Mouse (Mus musculus): ENCODE results near the gene Camp.
"Not testable (repeated sequence)": the region's sequence is repeated elsewhere in the genome, so short reads cannot be mapped to it uniquely, and the experiment has no call there.

Gene Camp

DNA sequence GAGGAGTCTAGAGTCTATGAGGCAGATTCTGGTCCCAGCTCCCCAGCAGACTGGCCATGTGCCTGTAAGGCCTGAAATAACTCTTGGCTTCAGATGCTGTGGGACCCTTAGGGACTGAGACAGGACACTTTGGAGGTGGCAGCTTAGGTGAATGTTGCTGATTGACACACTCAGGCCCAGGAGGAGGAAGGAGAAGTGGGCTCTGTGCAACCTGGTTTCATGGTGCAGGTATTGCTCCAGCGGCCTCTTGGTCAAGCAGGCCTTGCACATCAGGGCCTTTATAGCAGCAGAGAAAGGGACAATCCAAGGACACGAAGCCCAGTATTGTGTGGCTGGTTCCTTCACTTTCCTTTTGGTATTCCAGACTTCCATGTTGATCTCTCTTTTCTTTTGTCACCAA, 4.9 kb upstream of the Camp start:
- CTCF ChIA-PET = interaction anchor here (0.6 kb wide), 1 partner anchor 793 kb away, joined by 3 read pairs; no protein-coding TSS in a partner anchor

DNA sequence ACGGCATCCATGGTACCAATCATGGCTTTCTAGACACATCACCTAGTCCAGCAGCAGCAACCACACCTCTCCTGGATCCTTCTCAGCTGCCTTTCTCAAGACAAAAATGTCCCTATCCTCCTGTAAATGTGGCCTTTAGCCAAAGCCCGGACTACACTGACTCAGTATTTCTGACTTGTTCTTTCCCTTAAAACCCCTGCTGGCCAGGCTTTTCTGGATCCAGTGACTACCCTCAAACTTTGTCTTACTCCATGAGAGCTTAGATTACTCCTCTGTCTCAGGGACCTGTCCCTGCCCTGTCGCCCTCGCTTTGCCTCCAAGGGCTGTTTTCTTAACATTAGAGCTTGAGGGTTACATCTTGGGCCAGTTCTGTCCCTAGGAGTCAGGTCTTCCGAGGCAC, 682 bp upstream of the Camp start:
- CTCF ChIA-PET = no interaction called here

DNA sequence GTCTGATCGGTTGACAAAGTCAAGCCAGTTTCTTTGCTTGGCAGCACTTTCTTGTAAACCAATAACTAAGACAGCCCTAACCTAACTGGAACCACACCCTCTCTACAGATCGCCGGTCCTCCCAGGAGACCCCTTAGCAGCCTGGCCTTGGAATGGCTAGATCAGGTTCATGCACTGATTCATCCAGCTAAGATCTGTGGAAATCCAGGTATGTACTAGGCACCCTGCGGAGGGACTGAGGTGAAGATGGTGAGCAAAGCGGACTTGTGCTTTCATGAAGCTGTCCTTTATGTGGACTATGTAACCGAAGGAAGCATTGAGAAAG, 16.4 kb downstream of the Camp start:
- CTCF ChIA-PET = no interaction called here

DNA sequence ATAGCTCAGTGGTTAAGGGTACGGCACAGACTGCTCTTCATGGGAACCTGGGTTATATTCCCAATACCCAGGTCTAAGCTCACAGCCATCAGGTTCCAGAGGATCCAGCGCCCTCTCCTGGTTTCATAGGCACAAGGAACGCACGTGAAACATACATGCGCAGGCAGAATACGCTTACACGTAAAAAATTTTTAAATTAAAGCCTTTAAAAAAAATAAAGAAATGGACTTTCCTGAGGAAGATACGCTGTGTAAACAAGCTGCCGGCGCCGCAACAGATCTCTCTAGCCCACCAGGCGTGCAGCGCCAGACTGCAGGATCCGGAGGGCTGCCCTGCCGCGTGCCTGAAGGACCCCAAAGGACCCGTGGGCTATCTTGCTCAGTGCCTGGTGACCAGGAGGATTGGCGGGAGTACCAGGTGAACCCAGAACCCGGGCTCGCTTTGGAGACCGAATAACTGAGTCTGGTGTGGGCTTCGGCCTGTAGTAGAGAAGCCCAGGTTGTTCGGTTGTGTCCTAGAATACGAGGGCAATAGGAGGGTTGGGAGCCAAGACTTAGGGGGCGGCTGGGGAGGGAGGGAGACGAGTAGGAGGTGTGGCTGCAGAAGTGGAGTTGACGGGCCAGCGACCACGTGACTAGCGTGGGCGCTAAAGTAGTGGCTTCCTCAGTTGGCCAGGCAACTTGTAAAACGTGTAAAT, 16.9 kb downstream of the Camp start, which contains the start of gene Nme6:
Nme6 (plus strand) TSS at position 359 of the 697 bp plus-strand sequence.
- CTCF ChIA-PET = interaction anchor here (0.7 kb wide), 2 partner anchors 19 to 1473 kb away, joined by 3 read pairs; no protein-coding TSS in a partner anchor

DNA sequence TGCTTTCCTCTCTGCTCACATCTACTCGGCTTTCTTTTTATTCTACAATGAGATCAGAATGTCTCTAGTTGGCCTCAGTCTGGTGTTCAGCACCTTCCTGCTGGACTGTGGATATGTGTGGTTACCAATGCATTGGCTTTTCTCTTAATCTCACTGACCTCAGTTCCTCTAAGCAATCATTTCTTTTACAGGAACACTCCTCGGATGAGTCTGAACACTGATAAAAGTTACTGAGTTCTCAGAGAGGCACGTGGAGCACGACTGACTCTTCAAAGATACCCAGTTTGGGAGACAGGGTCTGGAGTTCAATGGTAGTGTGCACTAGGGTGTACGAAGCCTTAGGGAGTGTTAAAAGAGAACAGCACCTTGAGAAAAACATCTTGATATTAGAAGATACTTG, 23.2 kb downstream of the Camp start:
- CTCF ChIA-PET = no interaction called here

DNA sequence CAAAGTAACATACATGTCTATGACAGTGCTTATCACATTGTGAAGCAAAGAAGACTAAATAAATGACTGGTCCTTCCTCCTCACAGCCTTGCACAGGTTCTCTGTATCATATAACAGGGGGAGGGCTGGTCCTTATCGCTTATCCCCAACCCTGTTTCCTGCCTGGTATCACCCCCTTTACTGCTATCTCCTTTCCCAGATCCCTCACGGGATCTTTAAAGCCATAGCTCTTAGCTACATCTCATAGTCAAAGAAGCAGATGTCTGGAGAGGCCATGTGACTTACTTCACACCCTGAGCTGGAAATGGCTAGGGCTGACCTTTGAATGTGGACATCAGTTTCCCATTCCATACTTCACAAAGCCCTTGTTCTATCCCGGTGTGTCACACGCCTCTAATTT, 23.7 kb downstream of the Camp start:
- CTCF ChIA-PET = no interaction called here

DNA sequence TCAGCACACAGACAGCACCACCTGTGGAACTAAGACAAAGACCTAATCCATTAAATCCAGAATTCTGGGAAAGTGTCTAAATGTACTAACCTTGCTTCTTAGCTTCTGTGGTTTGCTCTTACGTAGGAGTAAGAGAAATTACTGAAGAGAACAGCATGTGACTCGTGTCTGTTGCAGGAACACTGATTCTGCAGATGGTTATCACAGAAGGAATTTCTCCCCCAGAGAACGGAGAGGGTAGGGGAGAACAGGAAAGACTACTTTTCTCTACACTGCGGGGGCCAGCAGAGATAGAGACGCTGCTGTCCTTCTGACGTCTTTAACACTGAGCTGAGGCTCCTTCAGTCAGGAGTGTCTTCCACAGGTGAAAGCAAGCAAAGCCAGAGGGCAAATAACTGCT, 33.1 kb downstream of the Camp start:
- CTCF ChIA-PET = no interaction called here

DNA sequence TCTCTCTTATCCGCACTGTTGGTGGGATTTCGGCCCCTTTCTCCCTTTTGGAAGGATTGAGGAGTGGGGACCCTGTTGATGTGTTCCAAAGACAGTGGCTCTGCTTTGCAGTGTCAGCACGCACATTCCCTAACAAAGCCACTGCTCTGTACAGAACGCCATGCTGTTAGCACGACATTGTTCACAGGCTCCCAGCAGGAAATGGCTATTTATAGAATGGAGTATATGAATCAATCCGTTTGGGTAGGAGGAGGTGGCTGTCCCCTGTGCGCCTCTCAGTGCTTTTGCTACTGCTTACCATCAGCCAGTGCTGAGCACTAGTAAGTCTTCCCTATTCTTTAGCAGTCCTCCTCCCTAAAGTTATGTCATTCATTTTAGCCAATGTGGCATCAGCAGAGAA, 36.0 kb downstream of the Camp start:
- CTCF ChIA-PET = interaction anchor here (0.9 kb wide), 1 partner anchor 19 kb away, joined by 3 read pairs; the partner anchor contains the start of gene Nme6

DNA sequence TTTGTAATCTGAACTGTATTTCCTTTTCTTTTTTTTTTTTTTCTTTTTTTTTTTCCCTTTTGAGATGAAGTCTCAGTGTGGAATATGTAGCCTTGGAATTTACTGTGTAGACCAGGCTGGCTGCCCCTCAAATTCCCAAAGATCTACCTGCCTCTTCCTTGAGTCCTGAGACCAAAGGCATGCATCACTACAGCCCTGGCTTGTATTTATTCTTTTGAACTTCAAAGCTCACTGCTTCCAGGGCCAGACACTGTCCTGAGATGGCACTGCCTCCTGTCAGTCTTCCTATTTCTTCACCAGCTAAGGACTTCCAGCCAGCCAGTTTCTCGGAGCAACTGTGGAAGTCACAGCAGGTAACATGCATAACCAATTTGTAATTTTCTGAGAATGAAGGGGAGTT, 37.4 kb downstream of the Camp start, which contains the start of gene Spink8:
Spink8 (plus strand) TSS at position 301 of the 400 bp plus-strand sequence.
- CTCF ChIA-PET = no interaction called here

DNA sequence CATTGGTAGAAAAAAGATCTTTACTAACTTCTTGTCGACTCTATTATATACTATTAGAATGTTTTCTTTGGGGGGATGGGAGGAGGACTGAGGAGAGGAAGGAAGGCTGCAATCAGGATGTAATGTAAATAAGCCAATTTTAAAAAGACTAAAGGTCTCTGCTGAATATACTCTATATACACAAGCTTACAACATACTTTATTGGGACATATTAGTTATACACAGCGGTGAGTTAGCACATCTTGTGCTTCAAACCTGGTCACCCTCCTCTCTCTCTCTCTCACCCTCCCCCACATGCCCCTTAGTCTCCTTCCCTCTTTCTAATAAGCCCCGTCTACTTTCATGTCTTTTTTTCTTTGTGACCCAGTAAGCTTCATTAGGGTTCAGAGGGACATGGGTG, 41.5 kb downstream of the Camp start:
- CTCF ChIA-PET = no interaction called here

DNA sequence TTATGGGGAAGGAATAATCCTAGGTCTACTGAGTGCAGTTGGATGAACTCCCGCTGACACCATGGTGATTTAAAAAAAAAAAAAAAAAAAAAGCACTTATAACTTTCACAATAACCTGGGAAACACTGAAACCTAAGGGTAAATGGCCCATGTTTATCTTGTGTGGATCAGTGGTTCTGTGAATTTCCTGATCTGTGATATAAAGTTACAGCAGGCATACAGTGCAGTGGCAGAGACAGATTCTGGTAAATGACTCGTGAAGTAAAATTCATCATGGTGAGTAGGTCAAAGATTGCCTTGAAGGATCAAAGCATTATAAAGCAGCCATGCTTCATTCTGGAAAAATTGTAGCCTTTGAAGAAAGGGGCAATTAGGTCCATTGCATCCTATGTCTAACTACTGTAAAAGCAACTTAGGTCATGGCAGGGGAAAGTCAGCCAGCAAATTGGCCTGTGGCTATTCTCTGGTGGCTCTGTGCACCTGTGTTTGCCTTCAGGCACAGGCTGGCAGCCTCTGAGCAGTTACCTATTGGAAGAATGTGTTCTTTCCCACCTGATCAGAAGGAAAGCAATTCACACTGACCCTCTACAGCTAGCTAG, 42.6 kb downstream of the Camp start:
- CTCF ChIA-PET = no interaction called here

DNA sequence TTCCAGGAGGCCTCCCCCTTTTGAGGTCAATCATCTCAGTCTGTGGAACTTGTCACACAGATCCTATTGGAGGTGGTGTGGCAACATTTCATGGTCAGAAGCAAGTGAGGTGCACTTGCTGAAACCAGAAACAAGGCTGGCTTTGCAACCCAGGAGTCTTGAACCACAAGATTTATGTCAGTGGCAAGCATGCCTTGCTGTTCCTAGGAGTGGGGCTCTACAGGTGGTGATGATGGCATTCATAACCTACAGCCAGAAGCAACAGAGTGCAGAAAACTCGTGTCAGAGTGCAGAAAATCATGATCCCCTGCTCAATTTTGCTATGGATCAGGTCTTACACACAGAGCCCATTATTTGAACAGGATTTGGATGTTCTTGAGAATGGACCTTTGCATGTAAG, 43.2 kb downstream of the Camp start:
- CTCF ChIA-PET = no interaction called here

DNA sequence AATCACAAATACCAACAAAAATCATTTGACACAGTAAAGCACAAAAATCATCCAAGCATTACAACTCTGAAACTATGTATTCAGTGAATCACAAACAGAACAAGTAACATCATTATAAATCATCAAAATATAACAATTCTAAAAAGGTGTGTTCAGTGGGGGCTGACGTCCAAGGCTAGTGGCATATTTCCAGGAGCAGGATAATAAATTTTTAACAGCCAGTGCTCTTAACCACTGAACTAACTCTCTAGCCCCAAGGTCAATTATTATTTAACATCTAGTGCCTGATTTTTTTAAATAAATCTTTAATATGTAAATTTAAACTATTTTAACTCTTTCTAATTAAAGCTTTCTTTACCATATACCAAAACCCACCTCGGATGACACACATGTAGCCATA, 43.8 kb downstream of the Camp start:
- CTCF ChIA-PET = not testable (repeated sequence)

DNA sequence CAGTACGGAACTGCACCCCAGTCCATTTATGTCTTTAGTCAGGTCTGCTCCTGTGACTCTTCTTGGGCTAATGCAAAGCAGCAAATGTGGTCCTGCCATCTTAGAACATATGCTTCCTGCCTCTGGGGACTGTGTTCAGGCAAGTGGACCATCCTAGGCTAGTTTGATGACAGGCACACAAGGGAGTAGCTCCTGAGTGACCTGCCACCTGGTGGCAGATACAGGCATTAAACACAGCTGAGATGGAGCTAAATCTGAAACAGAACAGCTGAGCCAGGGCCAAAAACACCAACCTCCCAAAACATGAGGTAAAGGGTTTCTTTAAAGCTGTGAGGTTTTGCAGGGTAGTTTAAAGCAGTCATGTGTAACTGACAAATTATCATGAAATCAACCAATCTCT, 51.4 kb downstream of the Camp start:
- CTCF ChIA-PET = no interaction called here
